Mouse (Mus musculus): ENCODE measurements around the gene Rps11. TPM values are rescaled to one million over a fixed set of nuclear protein-coding genes. Genes with fewer than 3 reads are reported as not detected.
"Not testable (repeated sequence)": the region's sequence is repeated elsewhere in the genome, so short reads cannot be mapped to it uniquely, and the experiment has no call there.

The Rps11 gene
- total RNA-seq, 2 experiments from 2014 or later: 457 to 518 TPM

DNA sequence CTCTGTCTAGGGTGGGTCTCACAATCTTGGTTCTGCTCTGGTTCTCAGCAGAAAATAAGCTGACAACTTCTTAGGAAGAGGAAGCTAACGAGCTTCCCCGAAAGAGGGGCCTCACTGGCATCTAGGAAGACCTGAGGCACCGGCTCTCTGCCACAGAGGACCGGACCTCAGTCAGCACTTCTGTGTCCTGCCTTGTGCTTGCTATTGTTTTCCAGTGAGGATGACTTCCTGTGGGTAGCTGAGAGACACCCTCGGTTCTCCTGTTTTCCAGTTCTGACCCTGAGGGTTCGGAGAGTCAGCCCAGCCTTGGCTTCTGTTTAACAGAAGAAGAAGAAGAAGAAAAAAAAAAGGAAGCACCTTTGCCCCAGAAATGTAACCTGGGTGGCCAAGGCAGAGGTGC lies 26.8 kb downstream of the Rps11 start:
- Histone ChIP-seq H3K4me3 (no peak overlapping the region), H3K27ac (peak overlapping the region; percentile 56)
- intact Hi-C loops (cut with DNase I): no loop called here
- no peak for DNase-seq
- TF ChIP-seq CTCF (IDR thresholded peaks at IDR 0.05): no peak

DNA sequence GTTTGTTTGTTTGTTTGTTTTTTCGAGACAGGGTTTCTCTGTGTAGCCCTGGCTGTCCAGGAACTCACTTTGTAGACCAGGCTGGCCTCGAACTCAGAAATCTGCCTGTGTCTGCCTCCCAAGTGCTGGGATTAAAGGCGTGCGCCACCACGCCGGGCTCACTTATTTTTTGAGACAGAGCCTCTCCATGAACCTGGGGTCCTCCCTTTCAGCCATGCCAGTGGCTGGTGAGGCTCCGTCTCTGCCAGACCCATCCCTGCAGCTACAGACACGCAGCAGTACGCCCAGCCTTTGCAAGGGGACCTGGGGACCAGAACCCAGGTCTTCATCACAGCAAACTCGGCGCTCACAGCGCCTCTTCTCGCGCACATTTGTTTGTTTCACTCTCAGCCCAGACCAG lies 28.3 kb downstream of the Rps11 start:
- H3K27ac ChIP-seq; intact Hi-C loops (cut with DNase I); DNase-seq; H3K4me3 ChIP-seq: not testable (repeated sequence)

DNA sequence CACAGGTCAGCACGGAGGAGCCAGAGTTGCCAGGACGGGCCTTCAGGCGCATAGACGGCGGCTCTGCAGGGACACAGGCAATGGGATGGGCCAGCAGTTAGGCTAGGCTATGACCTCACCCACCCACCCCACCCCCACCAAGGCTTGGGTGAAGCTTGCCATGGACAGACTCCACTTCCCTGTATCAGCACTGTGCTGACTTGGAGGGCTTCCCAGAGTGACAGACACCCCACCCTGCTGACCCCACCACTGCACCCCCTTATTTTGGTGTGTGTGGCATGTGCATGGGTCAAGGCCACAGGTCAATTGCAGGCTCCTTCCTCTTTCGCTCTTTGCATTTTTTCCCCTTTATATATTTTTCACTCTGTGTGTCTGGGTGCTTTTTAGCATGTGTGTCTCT lies 28.9 kb downstream of the Rps11 start:
- Histone ChIP-seq H3K4me3 (no peak overlapping the region), H3K27ac (peak overlapping the region; percentile 62; the same call in 1 of the 2 replicates)
- intact Hi-C loops (cut with DNase I): no loop called here
- TF ChIP-seq CTCF (IDR thresholded peaks at IDR 0.05): no peak
- peak; percentile 56 for DNase-seq

DNA sequence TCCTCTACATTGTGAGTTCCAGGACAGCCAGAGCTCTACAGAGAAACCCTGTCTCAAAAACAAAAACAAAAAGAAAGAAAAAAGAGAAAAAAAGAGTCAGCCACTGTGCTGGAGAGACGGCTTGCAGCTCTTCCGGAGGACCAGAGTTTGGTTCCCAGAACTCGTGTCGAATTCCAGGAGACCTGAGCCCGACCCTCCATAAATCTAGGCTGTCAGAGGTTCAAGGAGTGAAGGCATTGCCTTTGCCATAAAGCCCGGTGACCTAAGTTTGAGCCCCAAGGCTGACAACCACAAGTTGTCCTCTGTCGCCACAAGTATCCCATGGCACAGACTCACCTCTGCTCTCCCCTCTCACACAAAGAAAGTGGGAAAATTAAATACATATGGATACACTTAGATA lies 30.1 kb downstream of the Rps11 start:
- intact Hi-C loops (cut with DNase I): no loop called here
- TF ChIP-seq CTCF (IDR thresholded peaks at IDR 0.05): no peak
- Histone ChIP-seq H3K27ac (0 out of 2 replicates have a peak overlapping the region, but pooled peaks have one; percentile 12), H3K4me3 (no peak overlapping the region)
- DNase-seq: no peak

DNA sequence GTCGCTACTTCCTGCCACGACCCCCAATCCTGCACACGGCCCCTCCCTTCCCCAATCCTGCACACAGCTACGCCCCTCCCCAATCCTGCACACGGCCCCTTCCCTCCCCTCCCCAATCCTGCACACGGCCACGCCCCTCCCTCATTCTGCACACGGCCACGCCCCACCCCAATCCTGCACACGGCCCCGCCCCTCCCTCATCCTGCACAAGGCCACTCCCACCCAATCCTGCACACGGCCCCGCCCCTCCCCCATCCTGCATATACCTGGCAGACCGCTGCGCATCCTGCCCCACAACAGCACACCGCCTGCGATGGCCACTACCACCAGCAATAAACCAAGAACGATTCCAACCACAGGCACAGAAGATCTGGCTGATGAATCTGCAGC lies 30.7 kb downstream of the Rps11 start:
- Histone ChIP-seq H3K4me3 (no peak overlapping the region), H3K27ac (0 out of 2 replicates have a peak overlapping the region, but pooled peaks have one; percentile 12)
- TF ChIP-seq CTCF (IDR thresholded peaks at IDR 0.05): no peak
- no peak for DNase-seq
- intact Hi-C loops (cut with DNase I): no loop called here

DNA sequence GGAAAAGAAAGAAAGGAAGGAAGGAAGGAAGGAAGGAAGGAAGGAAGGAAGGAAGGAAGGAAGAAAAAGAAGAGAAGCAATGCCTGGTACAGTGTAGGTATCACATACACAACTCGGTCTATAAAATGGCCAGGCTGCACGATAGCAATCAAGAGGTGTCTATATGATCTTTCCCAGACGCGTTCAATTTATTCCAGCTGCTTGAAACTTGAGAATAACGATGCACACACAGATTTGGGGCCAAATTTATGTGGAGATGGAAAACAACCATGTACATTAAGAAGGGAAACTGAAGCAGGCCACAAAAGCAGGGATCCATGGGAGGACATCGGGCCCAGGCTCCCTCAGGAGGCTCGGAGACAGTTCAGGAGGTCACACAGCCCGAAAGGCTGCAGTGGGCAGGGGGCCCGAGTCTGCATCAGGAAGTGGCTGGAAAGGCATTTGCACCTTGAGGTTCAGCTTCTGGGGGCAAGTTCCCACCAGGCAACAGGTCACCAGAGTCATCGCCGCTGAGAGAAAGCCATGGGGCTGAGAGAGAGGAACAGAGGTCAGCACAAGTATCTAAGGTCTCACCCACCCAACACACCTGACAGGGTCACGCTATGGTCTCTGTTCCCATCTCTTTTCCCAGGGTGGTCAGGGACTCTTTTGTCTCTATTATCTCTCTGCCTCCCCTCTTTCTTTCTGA lies 31.3 kb downstream of the Rps11 start:
- TF ChIP-seq CTCF (IDR thresholded peaks at IDR 0.05): no peak
- H3K27ac ChIP-seq: peak overlapping the region; percentile 46; the same call in 1 of the 2 replicates
- intact Hi-C loops (cut with DNase I): no loop called here
- no peak for DNase-seq
- H3K4me3 ChIP-seq: no peak overlapping the region

DNA sequence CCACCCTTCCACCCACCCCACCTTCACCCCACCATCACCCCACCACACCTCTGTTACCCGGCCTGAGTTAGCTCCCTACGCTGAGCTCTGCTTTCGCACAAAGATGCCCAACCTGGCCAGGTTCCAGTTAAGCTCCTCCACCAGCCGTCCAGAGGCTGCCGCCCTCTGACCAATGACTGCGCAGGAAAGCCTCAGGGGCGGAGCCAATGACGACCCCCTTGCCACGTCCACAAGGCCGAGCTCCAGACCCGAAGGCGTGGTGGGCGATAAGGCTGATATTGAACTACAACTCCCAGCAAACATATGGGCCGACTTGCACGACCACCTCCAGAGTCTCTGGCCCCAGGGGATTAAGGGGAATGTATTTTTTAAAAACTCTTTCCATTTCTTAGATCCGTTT lies 32.2 kb downstream of the Rps11 start, which contains the start of gene Rcn3:
Gene Rcn3 (minus strand): TSS at position 174 of the 400 bp plus-strand sequence.
- Histone ChIP-seq H3K27ac (peak within 1 kb of the TSS; percentile 82), H3K4me3 (peak within 1 kb of the TSS; percentile 71)
- intact Hi-C loops (cut with DNase I): no loop called here
- TF ChIP-seq CTCF (IDR thresholded peaks at IDR 0.05): no peak
- peak; percentile 90 for DNase-seq

DNA sequence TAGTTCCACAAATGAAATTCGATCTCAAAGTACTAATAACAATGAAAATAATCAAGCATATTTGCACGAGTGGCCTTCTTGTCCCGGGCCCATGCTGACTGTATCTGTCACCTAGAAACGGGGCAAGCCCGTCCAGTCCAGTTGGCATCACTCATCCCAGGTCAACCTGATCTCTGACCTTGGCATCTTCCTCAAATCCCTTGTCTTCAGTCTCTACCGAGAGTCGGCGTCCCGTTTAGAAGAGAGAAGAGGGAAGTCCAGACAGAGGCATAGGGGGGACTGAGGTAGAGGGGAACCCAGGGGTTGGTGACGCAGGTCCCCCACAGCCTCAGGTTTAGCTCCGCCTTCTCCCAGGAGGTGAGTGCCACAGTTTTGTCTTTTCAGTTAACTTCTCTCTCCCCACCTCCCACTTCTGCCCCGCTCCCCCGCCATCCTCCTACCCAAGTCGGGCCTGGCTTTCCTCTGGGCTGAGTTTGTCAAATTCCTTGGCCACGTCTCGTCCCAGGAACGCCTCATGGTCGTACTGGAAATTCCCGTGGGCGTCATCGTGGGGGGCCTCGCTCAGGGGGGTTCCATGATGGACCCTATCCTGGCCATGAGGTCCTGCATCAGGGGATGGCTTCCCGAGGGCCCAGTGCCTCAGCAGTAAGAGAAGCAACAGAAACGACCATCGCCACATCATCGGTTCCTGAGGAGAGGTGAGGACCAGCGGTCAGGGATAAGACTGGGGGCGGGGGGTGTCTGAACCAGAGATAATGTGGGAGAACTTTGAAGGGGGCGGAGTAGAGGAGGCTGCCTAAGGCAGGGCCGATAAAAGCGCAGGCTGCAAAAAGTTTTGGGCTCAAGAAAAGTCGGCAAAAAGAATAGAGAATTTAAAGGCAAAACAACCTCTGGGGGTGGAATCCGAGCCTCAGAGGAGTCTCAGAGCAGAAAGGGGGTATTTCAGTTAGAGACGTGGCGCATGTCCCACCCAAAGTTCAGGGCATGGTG lies 32.9 kb downstream of the Rps11 start:
- Histone ChIP-seq H3K4me3 (peak overlapping the region; percentile 71), H3K27ac (peak overlapping the region; percentile 82)
- peak; percentile 51 for DNase-seq
- intact Hi-C loops (cut with DNase I): no loop called here
- TF ChIP-seq CTCF (IDR thresholded peaks at IDR 0.05): no peak

DNA sequence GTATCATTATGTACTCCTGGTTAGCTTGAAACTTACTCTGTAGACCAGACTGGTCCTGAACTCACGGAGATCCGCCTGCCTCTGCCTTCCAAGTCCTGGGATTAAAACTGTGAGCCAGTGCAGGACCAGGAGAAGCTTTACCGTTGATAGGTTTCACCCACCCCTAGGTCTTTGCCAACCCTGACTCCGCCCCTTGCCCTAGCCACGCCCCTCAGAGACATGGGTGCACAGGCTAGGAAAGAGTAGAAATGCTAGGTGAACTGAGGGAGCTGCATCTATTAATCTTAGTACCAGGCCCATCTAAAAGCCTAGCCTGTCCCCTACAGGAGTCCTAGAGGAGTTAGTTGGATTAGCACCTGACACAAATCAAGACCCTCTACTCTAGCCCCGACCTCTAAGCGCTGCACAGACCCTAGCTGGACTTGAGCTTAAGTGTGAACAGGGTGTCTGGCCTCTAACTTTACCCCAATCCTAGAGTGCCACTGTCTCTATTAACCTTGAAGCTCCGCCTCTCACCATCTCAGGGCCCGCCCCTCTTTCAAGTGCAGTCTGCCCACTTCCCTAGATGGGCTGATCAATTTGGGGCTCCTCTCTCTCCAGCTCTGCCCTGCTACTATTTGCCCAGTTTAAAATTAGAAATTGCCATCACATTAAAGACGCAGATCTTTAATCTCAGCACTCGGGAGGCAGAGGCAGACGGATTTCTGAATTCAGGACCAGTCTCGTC lies 33.8 kb downstream of the Rps11 start:
- DNase-seq: no peak
- Histone ChIP-seq H3K4me3 (peak overlapping the region; percentile 71), H3K27ac (peak overlapping the region; percentile 82)
- intact Hi-C loops (cut with DNase I): no loop called here
- no peak for TF ChIP-seq CTCF (IDR thresholded peaks at IDR 0.05)

DNA sequence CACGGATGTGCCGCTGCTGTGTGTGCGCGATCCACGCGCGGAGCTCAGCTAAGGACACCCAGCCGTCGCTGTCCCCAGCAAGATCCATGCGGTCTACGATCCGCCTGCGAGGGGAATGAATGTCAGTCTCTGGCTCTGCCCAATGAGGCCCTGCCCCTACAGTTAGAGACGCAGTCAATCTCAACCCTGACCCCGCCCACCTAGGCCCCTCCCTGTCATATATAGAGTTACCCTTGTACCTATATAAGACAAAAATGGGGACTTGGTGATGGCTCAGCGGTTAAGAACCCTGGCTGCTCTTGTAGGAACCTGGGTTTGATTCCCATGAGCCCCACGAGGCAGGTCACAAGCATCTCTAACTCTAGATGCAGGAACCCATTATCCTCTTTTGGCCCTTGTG lies 35.6 kb downstream of the Rps11 start:
- TF ChIP-seq CTCF (IDR thresholded peaks at IDR 0.05): no peak
- intact Hi-C loops (cut with DNase I): no loop called here
- Histone ChIP-seq H3K4me3 (no peak overlapping the region), H3K27ac (no peak overlapping the region)
- DNase-seq: no peak

DNA sequence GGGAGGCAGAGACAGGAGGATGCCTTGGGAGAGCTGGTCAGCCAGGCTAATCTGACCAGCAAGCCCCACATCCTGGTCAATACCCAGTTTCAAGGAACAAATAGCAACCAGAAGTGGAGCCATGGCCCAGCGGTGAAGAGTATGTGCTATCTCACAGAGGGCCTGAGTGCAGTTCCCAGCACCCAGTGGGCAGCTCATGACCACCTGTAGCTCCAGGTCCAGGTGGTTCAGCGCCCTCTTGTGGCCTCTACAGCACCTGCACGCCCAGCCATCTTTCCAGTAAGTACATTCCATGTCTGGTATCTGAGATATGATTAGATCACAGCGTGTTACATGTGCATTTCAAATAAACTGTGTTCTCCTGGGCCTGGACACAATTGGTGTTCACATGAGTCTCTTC lies 38.2 kb downstream of the Rps11 start:
- DNase-seq: no peak
- intact Hi-C loops (cut with DNase I): no loop called here
- Histone ChIP-seq H3K4me3 (no peak overlapping the region), H3K27ac (no peak overlapping the region)
- peak; percentile 9; the same call in 1 of the 2 replicates for TF ChIP-seq CTCF (IDR thresholded peaks at IDR 0.05)

DNA sequence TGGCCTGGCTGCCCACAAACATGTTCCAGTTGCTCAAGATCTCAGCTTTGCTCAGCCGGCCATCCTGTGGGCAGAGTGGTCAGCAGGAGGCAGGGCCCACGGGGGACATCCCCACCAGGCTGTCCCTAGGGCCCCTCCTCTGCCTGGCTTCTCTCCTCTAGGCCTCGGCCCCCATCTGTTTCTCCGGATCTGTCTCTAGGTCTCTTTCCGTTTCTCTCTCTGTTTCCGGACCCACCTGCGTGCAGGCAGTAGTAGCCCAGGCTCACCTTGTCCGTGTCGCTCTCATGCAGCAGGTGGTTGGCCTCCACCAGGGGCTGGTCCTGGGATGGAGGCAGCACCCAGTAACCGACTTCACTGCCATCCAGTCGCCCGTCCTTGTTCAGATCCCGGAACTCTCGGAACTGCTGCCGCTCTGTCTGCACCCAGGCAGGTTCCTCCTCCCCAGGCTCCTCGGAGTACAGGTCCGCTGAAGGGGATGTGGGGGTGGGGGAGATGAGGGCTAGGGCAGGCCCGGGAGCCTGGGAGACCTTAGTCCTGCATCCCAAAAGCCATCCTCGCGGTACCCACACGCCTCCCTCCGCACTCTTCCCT lies 40.8 kb downstream of the Rps11 start:
- no peak for DNase-seq
- H3K27ac ChIP-seq: peak overlapping the region; percentile 85
- no peak for TF ChIP-seq CTCF (IDR thresholded peaks at IDR 0.05)
- intact Hi-C loops (cut with DNase I): loop anchor here (2.0 to 5.0 kb wide), 2 partner anchors 19 to 39 kb away; partner anchors contain the start of genes Fcgrt and Rps11
- H3K4me3 ChIP-seq: peak overlapping the region; percentile 10
